Mouse (Mus musculus) cortical plate, adult 2 months (tissue): ENCODE data around the gene Aig1.

Experiments used
- CTCF ChIP-seq: fragments of 200-500 bp; IDR thresholded peaks from 2 replicates; pipeline ENCODE4 v1.5.1; 2011; ENCODE audit warnings: mild to moderate bottlenecking, control low read depth, low read length; ENCODE audit not compliant: insufficient read depth; ENCODE audit errors: extremely low read depth
- POLR2A ChIP-seq: fragments of 200-500 bp; IDR thresholded peaks from 2 replicates; pipeline ENCODE4 v1.6.1; 2011; ENCODE audit warnings: mild to moderate bottlenecking, low read length, control low read depth; ENCODE audit not compliant: insufficient read depth; ENCODE audit errors: extremely low read depth

GRCm38 (mm10) chr10:13597491-13597890 lies 271.3 kb downstream of the Aig1 start:
- TF ChIP-seq CTCF, result no peak
- no peak for TF ChIP-seq POLR2A
